Mouse (Mus musculus): ENCODE measurements around the gene Pcnx2. TPM values are rescaled to one million over a fixed set of nuclear protein-coding genes. Genes with fewer than 3 reads are reported as not detected.

Pcnx2 gene
- total and polyA plus RNA-seq, 3 experiments, result 0.16 TPM; not detected in 2

- Histone ChIP-seq H3K27me3 (ENCODE audit: insufficient read depth, low read length) (no peaks in the 10 kb centered on the region), H3K4me3 (ENCODE audit: low read depth, low read length) (no peak overlapping the region), H3K9me3 (replicated peaks) (peaks cover 86% of the 10 kb centered on the region), H3K4me1 (ENCODE audit: insufficient read depth, low read depth, low read length) (no peaks in the 10 kb centered on the region), H3K36me3 (replicated peaks) (no peaks in the 10 kb centered on the region)
- ATAC-seq (ENCODE audit: extremely low read depth, insufficient number of reproducible peaks, low FRiP score, poor library complexity, severe bottlenecking), result no peak
- TF ChIP-seq GATA1 (IDR thresholded peaks at IDR 0.05; ENCODE audit: borderline replicate concordance, low read length) (no peak), TAL1 (conservative IDR thresholded peaks at IDR 0.05; ENCODE audit: low read depth, low read length) (no peak), CTCF (IDR thresholded peaks at IDR 0.05; ENCODE audit: low read depth, low read length) (no peak), GATA2 (IDR thresholded peaks at IDR 0.05; ENCODE audit: borderline replicate concordance, low read depth, low read length) (no peak)
- no peak for DNase-seq (ENCODE audit: low spot score)
Measured at GRCm38 (mm10) chr8:125795341-125795740, 102.8 kb downstream of the Pcnx2 start.

GRCm38 (mm10) chr8:125792816-125793455 lies 105.2 kb downstream of the Pcnx2 start:
- DNase-seq (ENCODE audit: low spot score) (no peak), ATAC-seq (ENCODE audit: extremely low read depth, insufficient number of reproducible peaks, low FRiP score, poor library complexity, severe bottlenecking) (no peak)
- Histone ChIP-seq H3K4me1 (ENCODE audit: insufficient read depth, low read depth, low read length) (no peaks in the 10 kb centered on the region), H3K27me3 (ENCODE audit: insufficient read depth, low read length) (no peaks in the 10 kb centered on the region), H3K36me3 (replicated peaks) (no peaks in the 10 kb centered on the region), H3K9me3 (replicated peaks) (peaks cover 85% of the 10 kb centered on the region), H3K4me3 (ENCODE audit: low read depth, low read length) (no peak overlapping the region)
- TF ChIP-seq TAL1 (conservative IDR thresholded peaks at IDR 0.05; ENCODE audit: low read depth, low read length), result no peak
- no peak for TF ChIP-seq CTCF (IDR thresholded peaks at IDR 0.05; ENCODE audit: low read depth, low read length)
- no peak for TF ChIP-seq POLR2AphosphoS5 (IDR thresholded peaks at IDR 0.05; ENCODE audit: insufficient replicate concordance, low read depth, low read length)
- TF ChIP-seq GATA1 (IDR thresholded peaks at IDR 0.05; ENCODE audit: borderline replicate concordance, low read length), result no peak
- TF ChIP-seq GATA2 (IDR thresholded peaks at IDR 0.05; ENCODE audit: borderline replicate concordance, low read depth, low read length), result no peak

GRCm38 (mm10) chr8:125786886-125787285 lies 111.2 kb downstream of the Pcnx2 start:
- Histone ChIP-seq H3K27me3 (ENCODE audit: insufficient read depth, low read length) (no peaks in the 10 kb centered on the region), H3K4me3 (ENCODE audit: low read depth, low read length) (no peak overlapping the region), H3K36me3 (replicated peaks) (no peaks in the 10 kb centered on the region), H3K9me3 (replicated peaks) (peaks cover 91% of the 10 kb centered on the region), H3K4me1 (ENCODE audit: insufficient read depth, low read depth, low read length) (no peaks in the 10 kb centered on the region)
- ATAC-seq (ENCODE audit: extremely low read depth, insufficient number of reproducible peaks, low FRiP score, poor library complexity, severe bottlenecking) (no peak), DNase-seq (ENCODE audit: low spot score) (no peak)
- TF ChIP-seq GATA1 (IDR thresholded peaks at IDR 0.05; ENCODE audit: borderline replicate concordance, low read length) (no peak), TAL1 (conservative IDR thresholded peaks at IDR 0.05; ENCODE audit: low read depth, low read length) (no peak), CTCF (IDR thresholded peaks at IDR 0.05; ENCODE audit: low read depth, low read length) (no peak), POLR2AphosphoS5 (IDR thresholded peaks at IDR 0.05; ENCODE audit: insufficient replicate concordance, low read depth, low read length) (no peak), GATA2 (IDR thresholded peaks at IDR 0.05; ENCODE audit: borderline replicate concordance, low read depth, low read length) (no peak)

- Histone ChIP-seq H3K36me3 (replicated peaks) (no peaks in the 10 kb centered on the region), H3K4me1 (ENCODE audit: insufficient read depth, low read depth, low read length) (no peaks in the 10 kb centered on the region), H3K9me3 (replicated peaks) (peaks cover 96% of the 10 kb centered on the region), H3K4me3 (ENCODE audit: low read depth, low read length) (no peak overlapping the region), H3K27me3 (ENCODE audit: insufficient read depth, low read length) (no peaks in the 10 kb centered on the region)
- no peak for TF ChIP-seq CTCF (IDR thresholded peaks at IDR 0.05; ENCODE audit: low read depth, low read length)
- TF ChIP-seq TAL1 (conservative IDR thresholded peaks at IDR 0.05; ENCODE audit: low read depth, low read length), result no peak
- no peak for TF ChIP-seq POLR2AphosphoS5 (IDR thresholded peaks at IDR 0.05; ENCODE audit: insufficient replicate concordance, low read depth, low read length)
- TF ChIP-seq GATA1 (IDR thresholded peaks at IDR 0.05; ENCODE audit: borderline replicate concordance, low read length), result no peak
- no peak for TF ChIP-seq GATA2 (IDR thresholded peaks at IDR 0.05; ENCODE audit: borderline replicate concordance, low read depth, low read length)
- no peak for DNase-seq (ENCODE audit: low spot score)
- ATAC-seq (ENCODE audit: extremely low read depth, insufficient number of reproducible peaks, low FRiP score, poor library complexity, severe bottlenecking), result no peak
Measured at GRCm38 (mm10) chr8:125782161-125782560, 116.0 kb downstream of the Pcnx2 start.

GRCm38 (mm10) chr8:125779656-125780055 lies 118.5 kb downstream of the Pcnx2 start:
- DNase-seq (ENCODE audit: low spot score), result no peak
- H3K4me3 ChIP-seq (ENCODE audit: low read depth, low read length), result no peak overlapping the region
- TF ChIP-seq TAL1 (conservative IDR thresholded peaks at IDR 0.05; ENCODE audit: low read depth, low read length) (no peak), CTCF (IDR thresholded peaks at IDR 0.05; ENCODE audit: low read depth, low read length) (no peak), POLR2AphosphoS5 (IDR thresholded peaks at IDR 0.05; ENCODE audit: insufficient replicate concordance, low read depth, low read length) (no peak), GATA2 (IDR thresholded peaks at IDR 0.05; ENCODE audit: borderline replicate concordance, low read depth, low read length) (no peak), GATA1 (IDR thresholded peaks at IDR 0.05; ENCODE audit: borderline replicate concordance, low read length) (no peak)
- no peak for ATAC-seq (ENCODE audit: extremely low read depth, insufficient number of reproducible peaks, low FRiP score, poor library complexity, severe bottlenecking)
- no peaks in the 10 kb centered on the region for H3K4me1 ChIP-seq (ENCODE audit: insufficient read depth, low read depth, low read length)
- peaks cover 92% of the 10 kb centered on the region for H3K9me3 ChIP-seq (replicated peaks)
- H3K36me3 ChIP-seq (replicated peaks), result no peaks in the 10 kb centered on the region
- no peaks in the 10 kb centered on the region for H3K27me3 ChIP-seq (ENCODE audit: insufficient read depth, low read length)

- peaks cover 91% of the 10 kb centered on the region for H3K9me3 ChIP-seq (replicated peaks)
- no peak for TF ChIP-seq POLR2AphosphoS5 (IDR thresholded peaks at IDR 0.05; ENCODE audit: insufficient replicate concordance, low read depth, low read length)
- TF ChIP-seq GATA1 (IDR thresholded peaks at IDR 0.05; ENCODE audit: borderline replicate concordance, low read length), result no peak
- TF ChIP-seq GATA2 (IDR thresholded peaks at IDR 0.05; ENCODE audit: borderline replicate concordance, low read depth, low read length), result no peak
- H3K36me3 ChIP-seq (replicated peaks), result no peaks in the 10 kb centered on the region
- H3K27me3 ChIP-seq (ENCODE audit: insufficient read depth, low read length), result no peaks in the 10 kb centered on the region
- no peak for DNase-seq (ENCODE audit: low spot score)
- no peak for ATAC-seq (ENCODE audit: extremely low read depth, insufficient number of reproducible peaks, low FRiP score, poor library complexity, severe bottlenecking)
- no peaks in the 10 kb centered on the region for H3K4me1 ChIP-seq (ENCODE audit: insufficient read depth, low read depth, low read length)
- no peak overlapping the region for H3K4me3 ChIP-seq (ENCODE audit: low read depth, low read length)
Measured at GRCm38 (mm10) chr8:125778919-125779318, 119.2 kb downstream of the Pcnx2 start.

Data from G1E (cell line).